Mouse (Mus musculus): ENCODE results near the gene Igf2bp3. TPM values are rescaled to one million over a fixed set of nuclear protein-coding genes. Genes with fewer than 3 reads are reported as not detected.

Igf2bp3 gene
- polyA plus RNA-seq, 1 experiment, result 1.3 TPM

DNA sequence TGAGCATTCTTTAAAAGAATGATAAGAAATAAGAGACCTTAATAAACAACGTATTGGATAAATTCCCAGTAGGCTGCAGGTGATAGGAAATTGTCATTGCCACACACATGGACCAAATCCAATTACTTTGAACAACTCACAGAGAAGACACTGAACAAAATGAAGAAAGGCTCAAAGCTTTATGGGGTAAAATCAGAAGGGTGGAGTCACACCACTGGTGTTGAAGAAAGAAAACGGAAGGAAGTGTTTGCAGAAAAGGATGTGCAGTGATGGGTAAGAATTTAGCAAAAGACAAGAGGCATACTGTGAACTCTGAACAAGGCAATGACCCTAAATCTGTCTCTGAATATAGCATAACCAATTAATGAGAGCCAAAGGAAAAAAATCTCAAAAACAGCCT, 54.8 kb downstream of the Igf2bp3 start:
- TF ChIP-seq CTCF (IDR thresholded peaks at IDR 0.05; ENCODE audit: borderline replicate concordance, control insufficient read depth, extremely low read depth, insufficient read depth, low read length, poor library complexity) (no peak), POLR2A (IDR thresholded peaks at IDR 0.05; ENCODE audit: control insufficient read depth, extremely low read depth, insufficient read depth, low read length, poor library complexity) (no peak)
- 66% methylated on average over 2 of the region's 2 CpGs for whole genome bisulfite sequencing
- no peaks in the 10 kb centered on the region for H3K36me3 ChIP-seq (ENCODE audit: control insufficient read depth, insufficient read depth, low read length)
- H3K4me1 ChIP-seq (replicated peaks; ENCODE audit: control insufficient read depth, insufficient read depth, low read length), result no peaks in the 10 kb centered on the region
- H3K4me3 ChIP-seq (ENCODE audit: control insufficient read depth, insufficient read depth, low read length), result no peak overlapping the region
- no peak for DNase-seq
- no peaks in the 10 kb centered on the region for H3K27me3 ChIP-seq (ENCODE audit: control insufficient read depth, insufficient read depth, low read length)
- no peak overlapping the region for H3K27ac ChIP-seq (ENCODE audit: control insufficient read depth, insufficient read depth, low read length)

DNA sequence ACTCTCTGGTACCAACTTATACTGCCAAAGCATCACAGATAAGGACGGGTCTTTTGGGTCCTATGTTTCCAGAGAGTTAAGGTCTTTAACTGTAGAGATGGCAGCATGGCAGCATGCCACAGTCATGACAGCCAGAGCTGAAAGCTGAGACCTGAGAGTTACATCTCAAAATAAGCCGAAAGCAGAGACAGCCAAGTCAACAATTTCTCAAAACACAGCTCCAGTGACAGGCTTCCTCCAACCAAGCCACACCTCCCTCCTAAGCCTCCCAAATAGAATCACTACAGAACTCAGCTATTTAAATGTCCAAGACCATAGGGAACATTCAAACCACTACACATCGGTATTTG, 58.0 kb downstream of the Igf2bp3 start:
- Histone ChIP-seq H3K27me3 (ENCODE audit: control insufficient read depth, insufficient read depth, low read length) (no peaks in the 10 kb centered on the region), H3K27ac (ENCODE audit: control insufficient read depth, insufficient read depth, low read length) (no peak overlapping the region), H3K4me3 (ENCODE audit: control insufficient read depth, insufficient read depth, low read length) (no peak overlapping the region), H3K4me1 (replicated peaks; ENCODE audit: control insufficient read depth, insufficient read depth, low read length) (no peaks in the 10 kb centered on the region), H3K36me3 (ENCODE audit: control insufficient read depth, insufficient read depth, low read length) (no peaks in the 10 kb centered on the region)
- TF ChIP-seq POLR2A (IDR thresholded peaks at IDR 0.05; ENCODE audit: control insufficient read depth, extremely low read depth, insufficient read depth, low read length, poor library complexity), result no peak
- TF ChIP-seq CTCF (IDR thresholded peaks at IDR 0.05; ENCODE audit: borderline replicate concordance, control insufficient read depth, extremely low read depth, insufficient read depth, low read length, poor library complexity), result no peak
- DNase-seq, result no peak
- 94% methylated on average over 3 of the region's 3 CpGs for WGBS

DNA sequence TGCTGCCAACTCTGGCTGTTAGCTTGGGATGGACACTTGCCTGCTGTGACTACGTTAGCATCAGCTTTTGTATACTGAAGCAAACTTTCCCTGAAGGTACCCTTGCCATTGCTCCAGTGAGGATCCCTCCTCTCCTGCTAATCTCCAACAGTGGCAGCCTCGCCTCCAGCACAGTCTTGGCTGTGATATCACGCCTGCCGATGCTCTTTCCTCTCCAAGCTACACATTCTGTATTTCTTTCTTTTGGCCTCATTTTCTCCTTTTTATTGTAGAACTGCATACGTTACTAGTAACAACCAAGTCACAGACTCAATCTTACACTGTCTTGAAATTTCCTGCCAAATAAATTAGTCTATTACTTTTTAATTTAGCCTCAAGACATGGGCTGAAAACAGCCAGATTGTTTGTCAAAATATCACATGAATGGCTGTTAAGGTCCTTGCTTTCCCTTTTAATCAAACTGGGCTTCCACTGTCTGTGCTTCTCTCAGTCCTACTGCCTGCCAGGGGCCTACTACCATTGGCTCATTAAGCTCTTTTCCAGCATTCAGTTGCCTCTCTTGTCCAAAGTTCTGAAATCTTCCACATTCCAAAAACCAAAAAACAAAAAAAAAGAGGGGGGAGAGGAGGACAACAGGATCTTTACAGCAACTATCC, 58.5 kb downstream of the Igf2bp3 start:
- Histone ChIP-seq H3K4me1 (replicated peaks; ENCODE audit: control insufficient read depth, insufficient read depth, low read length) (no peaks in the 10 kb centered on the region), H3K4me3 (ENCODE audit: control insufficient read depth, insufficient read depth, low read length) (no peak overlapping the region), H3K36me3 (ENCODE audit: control insufficient read depth, insufficient read depth, low read length) (no peaks in the 10 kb centered on the region), H3K27ac (ENCODE audit: control insufficient read depth, insufficient read depth, low read length) (no peak overlapping the region), H3K27me3 (ENCODE audit: control insufficient read depth, insufficient read depth, low read length) (no peaks in the 10 kb centered on the region)
- WGBS, result 99% methylated on average over 5 of the region's 5 CpGs
- TF ChIP-seq CTCF (IDR thresholded peaks at IDR 0.05; ENCODE audit: borderline replicate concordance, control insufficient read depth, extremely low read depth, insufficient read depth, low read length, poor library complexity) (no peak), POLR2A (IDR thresholded peaks at IDR 0.05; ENCODE audit: control insufficient read depth, extremely low read depth, insufficient read depth, low read length, poor library complexity) (no peak)
- no peak for DNase-seq

DNA sequence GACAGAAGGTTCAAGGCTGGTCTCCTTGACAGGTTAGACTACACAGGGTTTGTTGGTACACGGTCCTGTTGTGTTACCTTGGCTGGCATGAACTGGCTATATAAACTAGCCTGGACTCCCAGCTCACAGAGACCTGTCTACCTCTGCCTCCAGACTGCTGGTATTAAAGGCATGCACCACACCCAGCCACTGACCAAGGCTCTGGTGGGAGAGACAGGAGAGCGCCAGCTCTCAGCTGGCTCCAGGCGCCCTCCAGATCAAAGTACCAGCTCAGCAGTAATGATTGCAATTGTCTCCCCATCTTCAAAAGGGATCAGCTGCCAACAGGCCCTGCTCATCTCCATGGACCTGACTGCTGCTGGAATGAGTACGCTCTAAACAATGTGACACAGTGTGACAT, 63.3 kb downstream of the Igf2bp3 start:
- H3K36me3 ChIP-seq (ENCODE audit: control insufficient read depth, insufficient read depth, low read length), result no peaks in the 10 kb centered on the region
- no peak for DNase-seq
- TF ChIP-seq POLR2A (IDR thresholded peaks at IDR 0.05; ENCODE audit: control insufficient read depth, extremely low read depth, insufficient read depth, low read length, poor library complexity) (no peak), CTCF (IDR thresholded peaks at IDR 0.05; ENCODE audit: borderline replicate concordance, control insufficient read depth, extremely low read depth, insufficient read depth, low read length, poor library complexity) (no peak)
- 95% methylated on average over 4 of the region's 4 CpGs for WGBS
- H3K27ac ChIP-seq (ENCODE audit: control insufficient read depth, insufficient read depth, low read length), result no peak overlapping the region
- no peaks in the 10 kb centered on the region for H3K27me3 ChIP-seq (ENCODE audit: control insufficient read depth, insufficient read depth, low read length)
- H3K4me3 ChIP-seq (ENCODE audit: control insufficient read depth, insufficient read depth, low read length), result no peak overlapping the region
- no peaks in the 10 kb centered on the region for H3K4me1 ChIP-seq (replicated peaks; ENCODE audit: control insufficient read depth, insufficient read depth, low read length)

DNA sequence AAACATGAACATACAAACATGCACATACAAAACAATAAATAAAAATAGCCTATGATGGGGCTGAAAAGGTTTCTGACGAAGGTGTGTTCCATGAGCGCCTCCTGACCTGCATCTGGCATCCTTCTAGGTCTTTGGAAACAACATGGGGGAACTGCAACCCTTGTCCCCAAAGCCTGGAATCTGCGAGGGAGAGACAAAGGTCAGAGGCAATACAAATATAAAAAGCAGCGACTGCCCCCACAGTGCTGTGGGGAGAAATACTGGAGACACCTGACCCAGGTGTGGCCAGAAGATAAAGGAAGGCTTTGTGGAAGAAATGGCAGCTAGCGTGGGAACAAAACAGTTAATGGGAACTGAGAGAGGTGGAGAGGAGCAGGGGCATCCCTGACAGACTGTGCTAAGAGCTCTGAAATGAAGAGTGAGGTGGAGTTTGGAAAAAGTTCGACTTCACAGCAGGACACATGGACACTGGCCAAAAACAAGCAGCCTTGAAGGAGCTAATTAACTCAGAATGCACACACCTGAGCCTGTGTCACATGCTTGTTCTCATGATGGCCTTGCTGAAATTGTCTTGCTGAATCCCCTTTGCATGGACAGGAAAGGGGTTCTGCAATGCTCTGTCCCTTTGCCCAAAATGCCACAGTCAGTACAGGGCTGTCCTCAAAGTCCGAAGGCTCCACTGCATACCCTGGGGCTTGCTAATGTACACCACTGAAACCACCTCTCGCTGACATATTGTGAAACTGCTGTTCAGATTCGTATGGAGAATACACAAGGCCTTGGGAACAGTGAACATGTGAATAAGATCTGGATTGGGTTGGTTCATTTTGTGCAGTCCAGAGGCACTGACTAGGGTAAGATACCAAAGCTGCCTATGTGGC, 64.2 kb downstream of the Igf2bp3 start:
- H3K27ac ChIP-seq (ENCODE audit: control insufficient read depth, insufficient read depth, low read length), result no peak overlapping the region
- no peak for DNase-seq
- H3K27me3 ChIP-seq (ENCODE audit: control insufficient read depth, insufficient read depth, low read length), result no peaks in the 10 kb centered on the region
- TF ChIP-seq CTCF (IDR thresholded peaks at IDR 0.05; ENCODE audit: borderline replicate concordance, control insufficient read depth, extremely low read depth, insufficient read depth, low read length, poor library complexity) (no peak), POLR2A (IDR thresholded peaks at IDR 0.05; ENCODE audit: control insufficient read depth, extremely low read depth, insufficient read depth, low read length, poor library complexity) (no peak)
- no peaks in the 10 kb centered on the region for H3K4me1 ChIP-seq (replicated peaks; ENCODE audit: control insufficient read depth, insufficient read depth, low read length)
- H3K4me3 ChIP-seq (ENCODE audit: control insufficient read depth, insufficient read depth, low read length), result no peak overlapping the region
- no peaks in the 10 kb centered on the region for H3K36me3 ChIP-seq (ENCODE audit: control insufficient read depth, insufficient read depth, low read length)
- 90% methylated on average over 9 of the region's 9 CpGs for WGBS

DNA sequence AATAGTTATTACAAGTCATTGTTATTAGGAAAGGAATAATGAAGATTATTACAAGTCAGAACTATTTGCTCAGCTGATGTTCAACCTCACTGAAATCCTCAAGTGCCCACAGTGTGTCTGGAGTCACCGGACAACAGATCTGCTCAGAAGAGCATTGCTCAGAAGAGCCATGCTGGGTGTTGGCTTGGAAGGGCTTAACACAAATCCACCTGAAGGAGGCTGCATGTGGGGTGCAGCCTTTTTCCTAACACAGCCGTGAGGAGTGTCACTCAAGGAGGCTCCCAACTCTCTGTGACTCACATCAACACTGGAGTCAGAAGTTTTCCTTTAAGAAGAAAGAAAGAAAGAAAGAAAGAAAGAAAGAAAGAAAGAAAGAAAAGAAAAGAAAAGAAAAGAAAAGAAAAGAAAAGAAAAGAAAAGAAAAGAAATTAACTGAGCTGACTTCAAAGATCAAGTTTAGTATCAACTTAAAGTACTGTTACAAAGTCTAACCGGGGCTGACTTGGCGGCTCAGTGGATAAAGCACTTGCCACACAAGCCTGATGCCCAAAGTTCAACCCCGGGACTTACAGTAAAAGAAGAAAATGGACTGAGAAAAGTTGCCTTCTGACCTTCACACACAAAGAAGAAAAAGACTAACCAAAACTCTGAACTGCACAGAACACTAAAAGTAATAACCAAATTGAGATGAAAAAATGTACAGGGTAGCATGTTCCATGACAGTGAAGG, 65.4 kb downstream of the Igf2bp3 start:
- no peak overlapping the region for H3K4me3 ChIP-seq (ENCODE audit: control insufficient read depth, insufficient read depth, low read length)
- no peaks in the 10 kb centered on the region for H3K36me3 ChIP-seq (ENCODE audit: control insufficient read depth, insufficient read depth, low read length)
- H3K27me3 ChIP-seq (ENCODE audit: control insufficient read depth, insufficient read depth, low read length), result no peaks in the 10 kb centered on the region
- DNase-seq, result no peak
- H3K4me1 ChIP-seq (replicated peaks; ENCODE audit: control insufficient read depth, insufficient read depth, low read length), result no peaks in the 10 kb centered on the region
- H3K27ac ChIP-seq (ENCODE audit: control insufficient read depth, insufficient read depth, low read length), result no peak overlapping the region
- TF ChIP-seq POLR2A (IDR thresholded peaks at IDR 0.05; ENCODE audit: control insufficient read depth, extremely low read depth, insufficient read depth, low read length, poor library complexity) (no peak), CTCF (IDR thresholded peaks at IDR 0.05; ENCODE audit: borderline replicate concordance, control insufficient read depth, extremely low read depth, insufficient read depth, low read length, poor library complexity) (no peak)
- 98% methylated on average over 5 of the region's 5 CpGs for WGBS
